Mouse (Mus musculus): ENCODE measurements around the gene Rnd2. TPM values are rescaled to one million over a fixed set of nuclear protein-coding genes. Genes with fewer than 3 reads are reported as not detected.

Gene Rnd2
- 19.0 TPM for polyA plus RNA-seq (2014; fragmentation: Illumina TruSeq; extraction: RNeasy Lipid Tissue Mini Kit (QIAGEN cat#74804); ENCODE audit: insufficient read depth, low read depth, low replicate concordance)

GRCm38 (mm10) chr11:101464211-101465100, at the start of gene Rnd2:
Gene Rnd2 (plus strand): TSS chr11:101464999.

GRCm38 (mm10) chr11:101417101-101417855, 47.5 kb upstream of the Rnd2 start, which contains the start of gene Aarsd1:
Gene Aarsd1 (minus strand): TSS chr11:101417615.

GRCm38 (mm10) chr11:101424105-101424851, 40.5 kb upstream of the Rnd2 start, which contains the start of gene Gm27029:
Gene Gm27029 (minus strand): TSS chr11:101424796.

GRCm38 (mm10) chr11:101424925-101425813, 39.6 kb upstream of the Rnd2 start, which contains the start of the genes Rundc1 and Ptges3l:
Gene Rundc1 (plus strand): TSS chr11:101425085.
Gene Ptges3l (minus strand): TSS chr11:101425333.

GRCm38 (mm10) chr11:101442127-101442693, 22.6 kb upstream of the Rnd2 start, which contains the start of gene Rpl27:
Gene Rpl27 (plus strand): TSS chr11:101442298.

GRCm38 (mm10) chr11:101448274-101448746, 16.5 kb upstream of the Rnd2 start, which contains the start of gene Ifi35:
Gene Ifi35 (plus strand): TSS chr11:101448407.

GRCm38 (mm10) chr11:101465869-101466551, 1.2 kb downstream of the Rnd2 start, which contains the start of gene Vat1:
Gene Vat1 (minus strand): TSS chr11:101466230.

Other genes starting within 250 kb of the Rnd2 start
- gene Ezh1, start 238.5 kb upstream of the Rnd2 start, polyA plus RNA-seq (2014; fragmentation: Illumina TruSeq; extraction: RNeasy Lipid Tissue Mini Kit (QIAGEN cat#74804); ENCODE audit: insufficient read depth, low read depth, low replicate concordance), result 23.4 TPM
- gene Ramp2, start 219.0 kb upstream of the Rnd2 start, polyA plus RNA-seq (2014; fragmentation: Illumina TruSeq; extraction: RNeasy Lipid Tissue Mini Kit (QIAGEN cat#74804); ENCODE audit: insufficient read depth, low read depth, low replicate concordance), result 682 TPM
- 121 TPM for gene Vps25, start 211.3 kb upstream of the Rnd2 start, polyA plus RNA-seq (2014; fragmentation: Illumina TruSeq; extraction: RNeasy Lipid Tissue Mini Kit (QIAGEN cat#74804); ENCODE audit: insufficient read depth, low read depth, low replicate concordance)
- 9.4 TPM for gene Wnk4, start 204.4 kb upstream of the Rnd2 start, polyA plus RNA-seq (2014; fragmentation: Illumina TruSeq; extraction: RNeasy Lipid Tissue Mini Kit (QIAGEN cat#74804); ENCODE audit: insufficient read depth, low read depth, low replicate concordance)
- 0.25 TPM for gene Cntd1, start 186.0 kb upstream of the Rnd2 start, polyA plus RNA-seq (2014; fragmentation: Illumina TruSeq; extraction: RNeasy Lipid Tissue Mini Kit (QIAGEN cat#74804); ENCODE audit: insufficient read depth, low read depth, low replicate concordance)
- gene Coa3, start 185.9 kb upstream of the Rnd2 start, polyA plus RNA-seq (2014; fragmentation: Illumina TruSeq; extraction: RNeasy Lipid Tissue Mini Kit (QIAGEN cat#74804); ENCODE audit: insufficient read depth, low read depth, low replicate concordance), result 157 TPM
- gene Becn1, start 162.7 kb upstream of the Rnd2 start, polyA plus RNA-seq (2014; fragmentation: Illumina TruSeq; extraction: RNeasy Lipid Tissue Mini Kit (QIAGEN cat#74804); ENCODE audit: insufficient read depth, low read depth, low replicate concordance), result 89.2 TPM
- gene Psme3, start 148.8 kb upstream of the Rnd2 start, polyA plus RNA-seq (2014; fragmentation: Illumina TruSeq; extraction: RNeasy Lipid Tissue Mini Kit (QIAGEN cat#74804); ENCODE audit: insufficient read depth, low read depth, low replicate concordance), result 33.8 TPM
- 0.70 TPM for gene Aoc2, start 139.9 kb upstream of the Rnd2 start, polyA plus RNA-seq (2014; fragmentation: Illumina TruSeq; extraction: RNeasy Lipid Tissue Mini Kit (QIAGEN cat#74804); ENCODE audit: insufficient read depth, low read depth, low replicate concordance)
- 4.7 TPM for gene Aoc3, start 134.4 kb upstream of the Rnd2 start, polyA plus RNA-seq (2014; fragmentation: Illumina TruSeq; extraction: RNeasy Lipid Tissue Mini Kit (QIAGEN cat#74804); ENCODE audit: insufficient read depth, low read depth, low replicate concordance)
- gene G6pc, start 97.4 kb upstream of the Rnd2 start, polyA plus RNA-seq (2014; fragmentation: Illumina TruSeq; extraction: RNeasy Lipid Tissue Mini Kit (QIAGEN cat#74804); ENCODE audit: insufficient read depth, low read depth, low replicate concordance), result not detected
- 26.8 TPM for gene Aarsd1, start 47.4 kb upstream of the Rnd2 start, polyA plus RNA-seq (2014; fragmentation: Illumina TruSeq; extraction: RNeasy Lipid Tissue Mini Kit (QIAGEN cat#74804); ENCODE audit: insufficient read depth, low read depth, low replicate concordance)
- 2.7 TPM for gene Gm27029, start 40.2 kb upstream of the Rnd2 start, polyA plus RNA-seq (2014; fragmentation: Illumina TruSeq; extraction: RNeasy Lipid Tissue Mini Kit (QIAGEN cat#74804); ENCODE audit: insufficient read depth, low read depth, low replicate concordance)
- 10.9 TPM for gene Rundc1, start 39.9 kb upstream of the Rnd2 start, polyA plus RNA-seq (2014; fragmentation: Illumina TruSeq; extraction: RNeasy Lipid Tissue Mini Kit (QIAGEN cat#74804); ENCODE audit: insufficient read depth, low read depth, low replicate concordance)
- gene Ptges3l, start 39.7 kb upstream of the Rnd2 start, polyA plus RNA-seq (2014; fragmentation: Illumina TruSeq; extraction: RNeasy Lipid Tissue Mini Kit (QIAGEN cat#74804); ENCODE audit: insufficient read depth, low read depth, low replicate concordance), result 5.4 TPM
- 823 TPM for gene Rpl27, start 22.7 kb upstream of the Rnd2 start, polyA plus RNA-seq (2014; fragmentation: Illumina TruSeq; extraction: RNeasy Lipid Tissue Mini Kit (QIAGEN cat#74804); ENCODE audit: insufficient read depth, low read depth, low replicate concordance)
- gene Ifi35, start 16.6 kb upstream of the Rnd2 start, polyA plus RNA-seq (2014; fragmentation: Illumina TruSeq; extraction: RNeasy Lipid Tissue Mini Kit (QIAGEN cat#74804); ENCODE audit: insufficient read depth, low read depth, low replicate concordance), result 80.7 TPM
- gene Vat1, start 1.2 kb downstream of the Rnd2 start, polyA plus RNA-seq (2014; fragmentation: Illumina TruSeq; extraction: RNeasy Lipid Tissue Mini Kit (QIAGEN cat#74804); ENCODE audit: insufficient read depth, low read depth, low replicate concordance), result 86.7 TPM
- gene Brca1, start 87.0 kb downstream of the Rnd2 start, polyA plus RNA-seq (2014; fragmentation: Illumina TruSeq; extraction: RNeasy Lipid Tissue Mini Kit (QIAGEN cat#74804); ENCODE audit: insufficient read depth, low read depth, low replicate concordance), result 0.28 TPM
- 33.6 TPM for gene Nbr1, start 87.2 kb downstream of the Rnd2 start, polyA plus RNA-seq (2014; fragmentation: Illumina TruSeq; extraction: RNeasy Lipid Tissue Mini Kit (QIAGEN cat#74804); ENCODE audit: insufficient read depth, low read depth, low replicate concordance)
- gene Tmem106a, start 117.2 kb downstream of the Rnd2 start, polyA plus RNA-seq (2014; fragmentation: Illumina TruSeq; extraction: RNeasy Lipid Tissue Mini Kit (QIAGEN cat#74804); ENCODE audit: insufficient read depth, low read depth, low replicate concordance), result 12.7 TPM
- not detected for gene Gm11634, start 134.3 kb downstream of the Rnd2 start, polyA plus RNA-seq (2014; fragmentation: Illumina TruSeq; extraction: RNeasy Lipid Tissue Mini Kit (QIAGEN cat#74804); ENCODE audit: insufficient read depth, low read depth, low replicate concordance)
- gene Rdm1, start 162.2 kb downstream of the Rnd2 start, polyA plus RNA-seq (2014; fragmentation: Illumina TruSeq; extraction: RNeasy Lipid Tissue Mini Kit (QIAGEN cat#74804); ENCODE audit: insufficient read depth, low read depth, low replicate concordance), result 54.6 TPM
- gene Arl4d, start 200.5 kb downstream of the Rnd2 start, polyA plus RNA-seq (2014; fragmentation: Illumina TruSeq; extraction: RNeasy Lipid Tissue Mini Kit (QIAGEN cat#74804); ENCODE audit: insufficient read depth, low read depth, low replicate concordance), result 84.0 TPM